Mouse (Mus musculus) testis, postnatal 10 days (tissue): ENCODE results near the gene Spryd3.

ENCODE experiments used
- DNase-seq: peaks from one replicate; pipeline ENCODE4 v3.0.0; 2021; ENCODE audit warnings: low spot score

Spryd3 gene

DNA sequence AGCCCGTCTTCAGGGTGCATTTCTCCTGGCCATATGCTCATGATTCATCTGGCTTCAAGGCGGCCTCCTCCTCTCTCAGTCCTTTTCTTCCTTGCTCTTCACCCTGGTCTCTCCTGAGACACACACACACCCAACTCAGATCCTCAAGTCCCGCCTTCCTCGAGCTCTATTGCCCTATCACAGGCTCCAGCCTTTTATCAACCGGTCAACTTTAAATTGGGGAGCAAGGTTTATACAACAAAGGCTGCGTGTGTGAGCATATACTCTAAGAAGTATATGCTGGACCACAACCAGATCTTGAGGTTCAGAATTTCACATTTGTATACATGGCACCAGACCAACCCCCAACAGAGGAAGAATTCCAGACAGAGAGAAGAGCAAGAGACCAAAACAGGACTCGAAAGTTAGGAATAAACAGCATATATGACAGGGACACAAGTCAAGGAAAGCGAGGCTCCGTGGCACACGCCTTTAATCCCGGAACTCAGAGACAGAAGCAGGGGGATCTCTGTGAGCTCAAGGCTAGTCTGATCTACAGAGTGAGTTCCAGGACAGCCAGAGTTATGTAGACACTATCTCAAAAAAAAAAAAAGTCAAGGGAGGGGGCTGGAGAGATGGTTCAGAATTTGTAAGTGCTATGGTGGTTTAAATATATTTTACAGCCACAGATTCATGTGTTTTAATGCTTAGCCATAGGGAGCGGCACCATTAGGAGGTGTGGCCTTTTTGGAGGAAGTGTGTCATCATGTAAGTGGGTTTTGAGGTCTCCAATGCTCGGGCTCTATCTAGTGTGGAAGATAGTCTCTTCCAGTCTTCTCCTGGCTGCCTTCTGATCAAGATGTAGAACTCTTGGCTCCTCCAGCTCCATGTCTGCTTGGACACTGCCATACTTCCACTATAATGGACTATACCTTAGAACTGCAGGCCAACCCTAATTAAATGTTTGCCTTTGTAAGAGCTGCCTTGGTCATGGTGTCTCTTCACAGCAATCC lies 65.3 kb downstream of the Spryd3 start:
- DNase-seq = no peak
